Mouse (Mus musculus): ENCODE data around the gene Hoxb9. TPM values are rescaled to one million over a fixed set of nuclear protein-coding genes. Genes with fewer than 3 reads are reported as not detected.
A peak's percentile ranks its signal among the peaks of the same experiment; 100 is the strongest.

Hoxb9 gene
- polyA plus RNA-seq, 1 experiment from 2014 or later = not detected

DNA sequence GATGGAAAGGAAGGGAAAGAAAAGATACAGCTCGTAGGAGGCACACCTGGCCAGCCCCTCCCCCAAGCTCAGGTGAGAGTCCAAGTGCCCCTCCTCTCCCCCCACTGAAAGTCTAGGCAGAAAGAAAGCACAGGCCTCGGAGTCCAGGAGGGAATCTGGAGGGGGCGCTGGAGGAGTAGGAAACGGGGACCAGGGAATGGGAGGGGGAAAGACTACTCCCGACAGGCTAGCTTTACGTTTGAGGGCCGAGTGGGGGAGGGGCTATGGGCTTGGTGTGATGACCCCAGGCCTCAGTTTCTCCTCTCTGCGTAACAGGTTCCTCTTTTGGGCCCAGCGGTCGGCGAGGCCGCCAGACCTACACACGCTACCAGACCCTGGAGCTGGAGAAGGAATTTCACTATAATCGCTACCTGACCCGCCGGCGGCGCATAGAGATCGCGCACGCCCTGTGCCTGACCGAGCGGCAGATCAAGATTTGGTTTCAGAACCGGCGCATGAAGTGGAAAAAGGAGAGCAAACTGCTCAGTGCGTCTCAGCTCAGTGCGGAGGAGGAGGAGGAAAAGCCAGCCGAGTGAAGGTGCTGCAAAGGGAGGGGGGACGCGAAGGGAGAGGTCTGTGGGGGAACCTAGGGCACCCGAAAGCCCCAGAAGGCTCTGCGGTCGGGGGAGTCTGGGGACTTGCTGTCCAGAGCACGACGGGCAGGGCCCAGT, 29.3 kb downstream of the Hoxb9 start:
- WGBS = under 1% methylated on average over 35 of the region's 35 CpGs
- Histone ChIP-seq H3K4me3 (no peak overlapping the region), H3K27me3 (ENCODE audit: poor library complexity, severe bottlenecking) (peaks cover 100% of the 10 kb centered on the region), H3K27ac (no peak overlapping the region), H3K4me1 (peaks cover 24% of the 10 kb centered on the region), H3K36me3 (replicated peaks) (no peaks in the 10 kb centered on the region), H3K9me3 (no peaks in the 10 kb centered on the region)
- no peak for DNase-seq (ENCODE audit: extremely low spot score, low spot score)

GRCm38 (mm10) chr11:96301064-96301431, 29.8 kb downstream of the Hoxb9 start:
- no peaks in the 10 kb centered on the region for H3K36me3 ChIP-seq (replicated peaks)
- DNase-seq (ENCODE audit: extremely low spot score, low spot score) = no peak
- H3K4me3 ChIP-seq = no peak overlapping the region
- H3K9me3 ChIP-seq = no peaks in the 10 kb centered on the region
- H3K4me1 ChIP-seq = peaks cover 24% of the 10 kb centered on the region
- whole genome bisulfite sequencing = 4% methylated on average over 10 of the region's 10 CpGs
- H3K27me3 ChIP-seq (ENCODE audit: poor library complexity, severe bottlenecking) = peaks cover 100% of the 10 kb centered on the region
- no peak overlapping the region for H3K27ac ChIP-seq

DNA sequence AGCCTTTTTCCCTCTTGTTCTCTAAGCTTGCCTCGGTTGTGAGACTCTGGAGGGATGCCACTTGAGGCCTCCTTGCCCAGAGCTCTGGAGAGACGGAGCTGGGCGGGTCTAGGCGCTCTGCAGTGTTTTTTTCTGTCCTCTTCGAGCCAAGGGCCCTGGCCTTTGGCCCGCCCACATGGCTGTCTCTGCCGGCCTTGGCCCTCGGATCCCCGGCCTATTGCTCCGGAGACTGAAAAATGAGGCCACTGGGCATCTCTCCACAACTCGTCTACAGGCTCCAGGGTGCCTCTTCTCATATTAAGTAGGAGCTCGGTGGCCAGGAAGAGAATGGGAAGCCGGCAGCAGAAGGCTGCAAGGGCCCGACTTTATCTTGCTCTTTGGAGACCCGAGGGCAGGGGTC, 30.6 kb downstream of the Hoxb9 start:
- Histone ChIP-seq H3K4me3 (no peak overlapping the region), H3K27ac (no peak overlapping the region), H3K36me3 (replicated peaks) (no peaks in the 10 kb centered on the region), H3K4me1 (peaks cover 24% of the 10 kb centered on the region), H3K27me3 (ENCODE audit: poor library complexity, severe bottlenecking) (peaks cover 100% of the 10 kb centered on the region), H3K9me3 (no peaks in the 10 kb centered on the region)
- no peak for DNase-seq (ENCODE audit: extremely low spot score, low spot score)
- 1% methylated on average over 15 of the region's 15 CpGs for WGBS

- Histone ChIP-seq H3K27me3 (ENCODE audit: poor library complexity, severe bottlenecking) (peaks cover 100% of the 10 kb centered on the region), H3K9me3 (no peaks in the 10 kb centered on the region), H3K4me1 (peaks cover 24% of the 10 kb centered on the region), H3K4me3 (no peak overlapping the region), H3K36me3 (replicated peaks) (no peaks in the 10 kb centered on the region), H3K27ac (no peak overlapping the region)
- WGBS = 3% methylated on average over 23 of the region's 23 CpGs
- no peak for DNase-seq (ENCODE audit: extremely low spot score, low spot score)
Measured at GRCm38 (mm10) chr11:96302381-96303150, 31.3 kb downstream of the Hoxb9 start.

- no peak within 1 kb of the TSS for H3K27ac ChIP-seq
- WGBS = under 1% methylated on average over 69 of the region's 69 CpGs
- H3K36me3 ChIP-seq (replicated peaks) = no peaks in the 10 kb centered on the region
- peak; percentile 78 for DNase-seq (ENCODE audit: extremely low spot score, low spot score)
- peaks cover 100% of the 10 kb centered on the region for H3K27me3 ChIP-seq (ENCODE audit: poor library complexity, severe bottlenecking)
- 0 out of 2 replicates have a peak within 1 kb of the TSS, but pooled peaks have one; percentile 1 for H3K4me3 ChIP-seq
- H3K4me1 ChIP-seq = peaks cover 24% of the 10 kb centered on the region
- H3K9me3 ChIP-seq = no peaks in the 10 kb centered on the region
Measured at GRCm38 (mm10) chr11:96303151-96304099, 32.2 kb downstream of the Hoxb9 start, which contains the start of gene Hoxb5. Hoxb5 (plus strand) TSS chr11:96303336.

DNA sequence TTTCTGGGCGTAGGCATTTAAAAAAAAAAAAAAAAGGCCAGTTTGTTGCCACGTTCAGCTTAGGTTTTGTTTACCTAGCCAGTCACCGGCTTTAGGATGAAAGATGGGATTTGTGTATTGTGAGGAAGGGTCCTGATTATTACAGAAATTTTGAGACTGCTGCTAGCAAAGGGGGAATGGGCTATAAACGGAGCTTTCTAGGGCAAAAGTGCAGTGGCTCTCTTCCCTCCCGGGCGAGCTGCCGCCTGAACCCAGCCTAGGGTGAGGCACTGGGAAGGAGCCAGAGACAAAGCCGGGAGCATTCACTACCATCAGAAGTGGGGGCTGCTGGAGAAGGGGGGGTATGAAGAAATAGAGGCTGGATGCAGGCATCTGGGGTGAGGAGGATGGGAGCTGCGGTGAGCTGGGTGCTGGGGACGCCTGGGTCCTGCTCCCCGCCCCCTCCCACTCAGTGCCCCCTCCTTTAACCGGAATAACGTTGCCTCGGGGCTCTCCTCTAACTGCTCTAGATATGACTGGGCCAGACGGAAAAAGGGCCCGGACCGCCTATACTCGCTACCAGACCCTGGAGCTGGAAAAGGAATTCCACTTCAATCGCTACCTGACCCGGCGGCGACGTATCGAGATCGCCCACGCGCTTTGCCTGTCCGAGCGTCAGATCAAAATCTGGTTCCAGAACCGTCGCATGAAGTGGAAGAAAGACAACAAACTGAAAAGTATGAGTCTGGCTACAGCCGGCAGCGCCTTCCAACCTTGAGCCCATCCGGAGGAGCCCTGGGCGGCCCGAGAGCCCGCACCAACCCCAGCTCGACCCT, 33.3 kb downstream of the Hoxb9 start:
- H3K4me3 ChIP-seq = no peak overlapping the region
- under 1% methylated on average over 38 of the region's 38 CpGs for WGBS

GRCm38 (mm10) chr11:96305505-96306182, 34.4 kb downstream of the Hoxb9 start:
- no peak for DNase-seq (ENCODE audit: extremely low spot score, low spot score)
- H3K27ac ChIP-seq = no peak overlapping the region
- WGBS = 10% methylated on average over 6 of the region's 6 CpGs
- H3K4me1 ChIP-seq = peaks cover 12% of the 10 kb centered on the region
- no peaks in the 10 kb centered on the region for H3K36me3 ChIP-seq (replicated peaks)
- H3K4me3 ChIP-seq = no peak overlapping the region
- peaks cover 100% of the 10 kb centered on the region for H3K27me3 ChIP-seq (ENCODE audit: poor library complexity, severe bottlenecking)
- H3K9me3 ChIP-seq = no peaks in the 10 kb centered on the region

More for the DNA sequence above, 33.3 kb downstream of the Hoxb9 start:
- no peak for DNase-seq (ENCODE audit: extremely low spot score, low spot score)
- H3K27ac ChIP-seq = no peak overlapping the region
- peaks cover 100% of the 10 kb centered on the region for H3K27me3 ChIP-seq (ENCODE audit: poor library complexity, severe bottlenecking)
- H3K4me1 ChIP-seq = peaks cover 16% of the 10 kb centered on the region
- no peaks in the 10 kb centered on the region for H3K36me3 ChIP-seq (replicated peaks)
- H3K9me3 ChIP-seq = no peaks in the 10 kb centered on the region

GRCm38 (mm10) chr11:96306183-96306907, 35.1 kb downstream of the Hoxb9 start:
- Histone ChIP-seq H3K9me3 (no peaks in the 10 kb centered on the region), H3K27ac (no peak overlapping the region), H3K4me3 (no peak overlapping the region), H3K4me1 (peaks cover 10% of the 10 kb centered on the region), H3K36me3 (replicated peaks) (no peaks in the 10 kb centered on the region), H3K27me3 (ENCODE audit: poor library complexity, severe bottlenecking) (peaks cover 100% of the 10 kb centered on the region)
- 3% methylated on average over 7 of the region's 7 CpGs for WGBS
- no peak for DNase-seq (ENCODE audit: extremely low spot score, low spot score)

DNA sequence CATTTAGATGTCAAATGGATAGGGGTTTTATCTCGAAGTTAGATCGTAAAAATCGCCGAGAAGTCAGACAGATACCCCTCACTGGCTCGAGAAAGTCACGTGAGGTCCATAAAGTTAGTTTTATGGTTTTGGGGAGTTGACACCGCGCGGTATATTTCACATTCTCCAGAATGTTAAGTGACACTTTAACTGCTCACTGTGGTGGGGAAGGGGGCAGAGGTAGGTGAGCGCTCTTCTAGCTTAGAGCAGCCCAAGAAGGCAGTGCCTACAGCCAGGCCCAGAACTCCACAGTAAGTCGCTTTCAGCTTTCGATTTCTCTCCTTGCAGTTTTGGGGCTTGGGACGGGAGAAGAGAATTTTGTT, 35.6 kb downstream of the Hoxb9 start:
- no peaks in the 10 kb centered on the region for H3K9me3 ChIP-seq
- H3K27ac ChIP-seq = no peak overlapping the region
- no peak overlapping the region for H3K4me3 ChIP-seq
- no peak for DNase-seq (ENCODE audit: extremely low spot score, low spot score)
- no peaks in the 10 kb centered on the region for H3K36me3 ChIP-seq (replicated peaks)
- peaks cover 15% of the 10 kb centered on the region for H3K4me1 ChIP-seq
- peaks cover 100% of the 10 kb centered on the region for H3K27me3 ChIP-seq (ENCODE audit: poor library complexity, severe bottlenecking)
- 5% methylated on average over 13 of the region's 13 CpGs for WGBS

DNA sequence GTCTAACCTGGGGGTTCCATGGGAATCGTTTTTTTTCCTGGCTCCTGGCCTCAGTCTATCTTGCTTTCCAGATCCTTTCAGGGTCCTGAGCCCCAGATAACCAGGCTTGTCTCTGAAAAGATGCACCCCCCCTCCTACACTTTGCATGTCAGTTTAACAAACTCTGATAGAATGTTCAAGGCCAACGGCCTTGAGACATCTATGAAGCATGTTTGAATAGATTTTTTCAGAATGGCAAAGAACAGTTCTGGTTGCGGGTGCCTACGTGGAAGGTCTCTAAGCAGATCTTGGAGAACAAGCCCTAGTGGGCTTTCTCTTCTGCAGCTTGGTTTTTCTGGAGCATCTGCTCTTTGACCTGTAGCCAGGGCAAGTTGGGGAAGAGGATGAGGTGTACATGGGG, 37.5 kb downstream of the Hoxb9 start:
- H3K4me1 ChIP-seq = peaks cover 12% of the 10 kb centered on the region
- H3K27ac ChIP-seq = no peak overlapping the region
- H3K9me3 ChIP-seq = no peaks in the 10 kb centered on the region
- H3K27me3 ChIP-seq (ENCODE audit: poor library complexity, severe bottlenecking) = peaks cover 100% of the 10 kb centered on the region
- WGBS = 11% methylated on average over 4 of the region's 4 CpGs
- DNase-seq (ENCODE audit: extremely low spot score, low spot score) = no peak
- H3K36me3 ChIP-seq (replicated peaks) = no peaks in the 10 kb centered on the region
- H3K4me3 ChIP-seq = no peak overlapping the region

GRCm38 (mm10) chr11:96309288-96309687, 38.0 kb downstream of the Hoxb9 start:
- Histone ChIP-seq H3K4me1 (peaks cover 10% of the 10 kb centered on the region), H3K27ac (no peak overlapping the region)
- DNase-seq (ENCODE audit: extremely low spot score, low spot score) = no peak

More at GRCm38 (mm10) chr11:96309288-96309687, 38.0 kb downstream of the Hoxb9 start:
- Histone ChIP-seq H3K27me3 (ENCODE audit: poor library complexity, severe bottlenecking) (peaks cover 100% of the 10 kb centered on the region), H3K36me3 (replicated peaks) (no peaks in the 10 kb centered on the region), H3K9me3 (no peaks in the 10 kb centered on the region), H3K4me3 (no peak overlapping the region)
- WGBS = 8% methylated on average over 4 of the region's 4 CpGs

All from forebrain, embryonic 10.5 days (tissue).